In the genomic region with DNA sequence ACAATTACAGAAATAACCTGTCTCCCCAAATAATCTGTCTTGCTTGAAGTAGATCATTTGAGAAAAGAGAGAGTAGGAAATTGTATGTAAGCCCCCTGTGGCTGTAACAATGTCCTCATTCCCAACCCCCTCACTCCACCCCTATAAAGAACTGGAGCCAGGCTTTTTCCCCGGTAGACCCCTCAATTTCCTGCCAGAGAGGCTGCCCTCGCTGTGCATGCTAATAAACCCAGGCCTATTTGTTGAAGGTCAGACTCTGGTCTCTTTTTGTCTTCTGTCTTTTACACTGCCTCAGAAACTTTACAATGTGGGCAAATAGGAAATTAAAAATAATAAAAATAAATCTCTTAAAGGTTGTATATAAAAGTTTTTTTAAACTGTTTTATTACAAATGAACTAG, we compare ENCODE assay signal across 24 mouse cellular contexts. TPM values are rescaled to one million over a fixed set of nuclear protein-coding genes. Genes with fewer than 3 reads are reported as not detected.
"Had no signal": no experiment of that assay in that cellular context is flagged by ENCODE, and none has a peak within 500 bp of the region (broad histone marks: within the 10 kb centered on the region; RNA-seq: fewer than 3 reads in every experiment).

No protein-coding gene starts in this region.

- H3K36me3 ChIP-seq: midbrain, embryonic 10.5 days; midbrain, embryonic 12.5 days; neural tube, embryonic 13.5 days; neural tube, embryonic 15.5 days had no signal

- DNase-seq: lung, adult 18-20 months; lung, embryonic 14.5 days; lung, postnatal 10 days; lung, postnatal 4 days; midbrain, embryonic 14.5 days; retina, postnatal 1 day; right cerebral cortex, adult 18-20 months; right cerebral cortex, postnatal 25 days; right cerebral cortex, postnatal 4 days; spleen, adult 18-20 months; thymus, adult 18-20 months; thymus, postnatal 14 days; thymus, postnatal 36 days had no signal

- H3K4me2 ChIP-seq: lung, embryonic 14.5 days; midbrain, embryonic 12.5 days; neural tube, embryonic 13.5 days; neural tube, embryonic 15.5 days had no signal

- H3K9ac ChIP-seq: lung, embryonic 14.5 days; midbrain, embryonic 12.5 days; neural tube, embryonic 13.5 days; neural tube, embryonic 15.5 days had no signal

- H3K27me3 ChIP-seq: neural tube, embryonic 13.5 days; neural tube, embryonic 15.5 days had no signal

- H3K27ac ChIP-seq: midbrain, embryonic 10.5 days; midbrain, embryonic 12.5 days; neural tube, embryonic 13.5 days had no signal

- H3K9me3 ChIP-seq: midbrain, embryonic 10.5 days; midbrain, embryonic 12.5 days; neural tube, embryonic 13.5 days; neural tube, embryonic 15.5 days had no signal

- H3K4me3 ChIP-seq: midbrain, embryonic 10.5 days; midbrain, embryonic 12.5 days; myocyte; neural tube, embryonic 13.5 days; neural tube, embryonic 15.5 days had no signal

RNA-seq across cellular contexts. Expression of gene Hist1h2aa, which starts 12.0 kb away (rescaled TPM):
- polyA plus RNA-seq: lung, embryonic 14.5 days; lung, embryonic 16.5 days; midbrain, embryonic 10.5 days; midbrain, embryonic 12.5 days; midbrain, embryonic 14.5 days; myocyte; neural tube, embryonic 11.5 days; neural tube, embryonic 13.5 days; neural tube, embryonic 15.5 days; small intestine, adult 2 months; stomach, embryonic 14.5 days; stomach, embryonic 16.5 days; thymus, postnatal 0 days had no signal

RNA-seq across cellular contexts. Expression of gene Hist1h2ba, which starts 12.3 kb away (rescaled TPM):
- polyA plus RNA-seq: lung, embryonic 14.5 days; lung, embryonic 16.5 days; midbrain, embryonic 10.5 days; midbrain, embryonic 12.5 days; midbrain, embryonic 14.5 days; myocyte; neural tube, embryonic 11.5 days; neural tube, embryonic 13.5 days; neural tube, embryonic 15.5 days; small intestine, adult 2 months; stomach, embryonic 14.5 days; stomach, embryonic 16.5 days; thymus, postnatal 0 days had no signal

RNA-seq across cellular contexts. Expression of gene Slc17a4, which starts 31.4 kb away (rescaled TPM):
- polyA plus RNA-seq: lung, embryonic 14.5 days; lung, embryonic 16.5 days; midbrain, embryonic 10.5 days; midbrain, embryonic 12.5 days; midbrain, embryonic 14.5 days had no signal

RNA-seq across cellular contexts. Expression of gene Scgn, which starts 44.8 kb away (rescaled TPM):
- polyA plus RNA-seq: lung, embryonic 14.5 days; lung, embryonic 16.5 days; myocyte had no signal
